Mouse (Mus musculus) ES-Bruce4 (cell line): ENCODE measurements at regions not wholly inside any gene's neighbourhood (a gene's known extent, or its start where the extent isn't known, plus 50 kb on each side); places are given as distances from the start of the nearest gene placed in this dataset.

Experiments
- CTCF ChIP-seq: IDR thresholded peaks from one replicate; pipeline ENCODE4 v1.8.1; 2011; ENCODE audit warnings: low read depth, low read length
- EP300 ChIP-seq: IDR thresholded peaks from 2 replicates; pipeline ENCODE4 v1.6.1; 2011; ENCODE audit warnings: low read depth, low read length; ENCODE audit not compliant: insufficient read depth
- POLR2A ChIP-seq: IDR thresholded peaks from one replicate; pipeline ENCODE4 v1.8.1; 2011; ENCODE audit warnings: low read length; ENCODE audit not compliant: insufficient read depth

DNA sequence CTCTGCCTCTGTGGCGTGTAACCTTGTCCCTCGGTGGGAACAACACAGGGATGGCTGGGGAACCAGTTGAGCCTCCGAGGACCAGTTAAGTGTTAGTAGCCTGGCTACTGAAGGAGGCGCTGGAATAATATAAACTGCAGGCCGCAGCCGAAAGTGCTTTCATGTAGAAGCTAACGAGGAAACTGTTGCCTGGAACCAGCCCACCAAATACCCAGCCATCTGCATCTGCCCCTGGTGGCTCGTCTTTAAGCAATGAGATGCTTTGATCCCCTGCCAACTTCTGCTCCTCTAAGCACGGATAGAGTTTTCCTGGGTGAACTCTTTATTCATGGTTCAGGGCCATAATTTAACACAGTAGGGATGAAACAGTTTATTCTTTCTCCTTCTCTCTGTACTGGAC is 137.2 kb upstream of the Prok2 start:
- TF ChIP-seq CTCF (no peak), POLR2A (no peak), EP300 (no peak)
